Mouse (Mus musculus) left cerebral cortex, adult 11 months (tissue): ENCODE data around the gene Cdk15.

Experiments used
- DNase-seq: peaks from one replicate; pipeline ENCODE4 v3.0.0; 2022; ENCODE audit warnings: low spot score

Gene Cdk15

DNA sequence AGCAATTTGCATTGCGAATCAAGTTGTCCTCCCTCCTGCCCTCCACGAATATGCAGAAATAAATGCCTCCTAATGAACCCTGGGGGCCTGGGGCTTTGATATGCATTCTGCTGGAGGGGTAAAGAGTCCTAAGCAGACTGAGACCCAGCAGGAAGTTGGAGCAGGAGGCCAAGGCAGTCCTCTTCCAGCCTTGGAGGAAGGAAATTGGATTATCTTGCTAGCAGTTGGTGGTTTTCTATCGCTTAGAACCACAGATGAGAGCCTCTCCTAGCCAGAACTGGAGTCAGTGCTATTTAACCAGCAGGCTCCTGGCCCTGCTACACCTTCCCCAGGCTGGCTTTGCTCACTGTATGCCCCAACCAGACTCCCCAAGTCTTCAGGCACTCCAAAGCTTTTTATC is 119.9 kb downstream of the Cdk15 start:
- no peak for DNase-seq

DNA sequence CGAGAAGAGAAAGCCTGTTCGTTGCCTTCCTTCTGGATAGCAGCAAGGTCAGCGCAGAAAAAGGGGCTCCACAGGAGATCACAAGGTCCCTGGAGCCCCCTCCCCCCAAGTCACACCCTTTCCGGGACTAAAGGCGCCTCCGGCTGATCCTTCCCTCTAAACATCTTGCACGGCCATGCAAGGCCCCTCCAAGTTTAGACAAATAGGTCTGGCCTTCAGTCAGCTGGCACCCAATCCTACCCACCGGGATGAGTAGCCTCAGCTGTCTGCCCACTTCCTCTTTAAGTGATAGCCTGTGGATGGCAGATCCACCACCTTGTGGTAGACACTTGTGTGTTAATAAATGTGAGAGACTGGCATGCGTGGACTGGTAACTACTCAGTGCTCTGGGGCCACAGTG is 120.6 kb downstream of the Cdk15 start:
- no peak for DNase-seq

DNA sequence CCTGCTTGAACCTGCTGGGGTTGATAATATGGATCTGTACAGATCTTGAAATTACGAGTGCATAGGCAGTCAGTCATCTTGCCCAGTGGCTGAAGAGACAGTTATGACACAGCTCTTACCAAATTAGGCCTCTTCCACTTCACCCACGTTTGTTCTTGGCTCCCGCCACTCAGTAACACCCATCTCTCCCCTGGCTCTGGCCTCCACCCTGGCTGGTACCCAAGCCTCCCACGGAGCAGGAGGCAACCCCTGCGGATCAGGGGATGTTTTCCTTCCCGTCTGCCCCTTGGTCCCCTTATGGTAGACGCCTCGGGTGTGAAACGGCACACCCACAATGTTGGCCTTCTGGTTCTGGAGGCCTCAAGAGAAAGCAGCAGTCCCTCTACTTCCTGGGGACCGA is 124.2 kb downstream of the Cdk15 start:
- no peak for DNase-seq

DNA sequence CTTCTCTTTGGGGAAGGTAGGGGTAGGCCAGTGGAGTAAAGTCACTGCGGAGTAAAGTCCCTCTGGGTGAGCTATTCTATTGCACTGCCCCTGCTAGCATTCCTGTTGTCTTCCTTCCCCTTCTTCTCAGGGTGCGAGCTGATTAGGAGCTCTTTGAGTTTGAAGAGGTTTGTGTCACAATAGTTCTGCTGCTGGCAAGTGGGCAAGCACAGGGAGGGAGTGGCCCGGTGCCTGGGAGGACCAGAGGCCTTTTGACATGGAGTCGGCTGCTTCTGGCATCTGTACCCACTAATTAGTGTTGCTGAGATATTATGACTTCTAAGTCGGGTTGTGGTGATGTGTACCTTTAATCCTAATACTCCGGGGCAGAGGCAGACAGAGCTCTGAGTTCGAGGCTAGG is 124.8 kb downstream of the Cdk15 start:
- no peak for DNase-seq

DNA sequence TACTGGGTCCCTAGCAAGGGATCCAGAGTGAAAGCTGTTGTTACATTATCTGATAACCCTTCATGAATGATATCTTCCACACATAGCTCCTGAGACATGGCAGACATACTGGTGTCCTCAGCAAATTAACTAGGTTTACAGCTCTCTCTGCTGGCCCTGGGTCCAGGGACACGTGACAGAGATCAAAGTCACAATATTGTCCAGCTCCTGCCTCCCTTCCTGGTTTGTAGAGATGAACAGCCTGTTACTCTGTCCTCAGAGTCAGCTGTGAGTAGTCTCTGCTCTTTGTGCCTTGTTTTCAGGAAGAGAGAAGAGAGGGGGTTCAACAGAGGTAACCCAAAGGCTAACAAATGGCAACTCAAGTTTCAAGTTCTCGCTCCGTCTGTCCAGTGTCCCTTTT is 125.8 kb downstream of the Cdk15 start:
- no peak for DNase-seq

DNA sequence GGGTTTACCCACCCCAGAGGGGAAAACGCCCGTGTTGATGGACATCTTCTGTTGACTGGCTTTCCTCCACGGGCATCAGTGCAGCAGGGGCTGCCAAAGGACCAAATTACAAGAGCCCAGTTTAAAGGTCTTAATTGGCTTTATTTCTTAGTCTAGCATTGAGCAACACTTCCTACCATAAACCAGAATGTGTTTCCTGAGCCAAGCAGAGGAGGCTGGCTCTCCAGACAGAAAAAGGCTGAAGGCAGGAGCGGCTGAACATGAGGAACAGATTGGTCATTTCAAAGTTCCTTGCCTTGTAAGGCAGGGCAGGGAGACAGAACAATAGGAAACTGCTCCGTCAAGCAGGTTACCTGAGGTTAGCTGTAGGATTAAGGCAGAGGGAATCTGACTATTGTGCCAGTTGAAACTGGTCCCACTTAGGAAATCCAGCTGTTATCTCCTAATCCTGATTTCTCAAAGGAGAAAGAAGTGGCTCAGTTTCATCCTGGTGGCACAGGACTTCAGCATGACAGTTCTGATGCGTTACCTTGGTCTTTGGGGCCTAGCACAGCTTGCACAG is 126.4 kb downstream of the Cdk15 start:
- no peak for DNase-seq

DNA sequence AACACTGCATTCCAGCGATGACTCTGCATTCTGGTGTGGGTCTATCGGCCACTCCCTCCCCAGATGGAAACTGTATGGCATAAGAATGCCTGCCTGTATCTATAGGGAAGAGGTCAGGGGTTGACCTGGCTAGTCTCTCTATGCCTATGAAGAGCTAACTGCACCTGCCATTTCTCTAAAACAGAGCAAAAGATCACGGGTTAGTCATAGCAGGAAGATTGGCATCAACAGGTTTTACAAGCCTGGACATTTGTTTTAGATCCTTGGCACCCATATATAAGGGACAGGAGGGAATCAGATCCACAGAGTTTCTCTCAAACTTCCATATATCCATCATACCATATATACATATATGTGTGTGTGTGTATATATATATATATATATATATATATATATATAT is 127.7 kb downstream of the Cdk15 start:
- no peak for DNase-seq

DNA sequence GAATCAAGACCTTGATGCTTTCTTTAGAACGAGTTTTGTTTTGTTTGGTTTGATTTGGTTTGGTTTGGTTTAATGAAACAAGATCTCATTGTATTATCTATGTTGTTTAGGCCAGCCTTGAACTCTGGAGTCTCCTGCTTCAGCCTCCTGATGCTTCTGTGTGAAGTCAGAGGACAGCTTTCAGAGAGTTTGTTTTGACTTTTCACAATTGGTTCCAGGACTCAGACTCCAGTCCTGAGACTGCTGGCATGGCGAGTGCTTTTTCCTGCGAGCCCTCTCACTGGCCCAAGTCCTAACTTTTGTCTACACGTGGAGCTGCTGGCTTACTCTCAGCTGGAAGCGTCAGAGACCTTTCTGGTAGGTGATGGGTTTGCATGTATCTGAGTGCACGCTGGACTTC is 128.9 kb downstream of the Cdk15 start:
- DNase-seq = no peak

DNA sequence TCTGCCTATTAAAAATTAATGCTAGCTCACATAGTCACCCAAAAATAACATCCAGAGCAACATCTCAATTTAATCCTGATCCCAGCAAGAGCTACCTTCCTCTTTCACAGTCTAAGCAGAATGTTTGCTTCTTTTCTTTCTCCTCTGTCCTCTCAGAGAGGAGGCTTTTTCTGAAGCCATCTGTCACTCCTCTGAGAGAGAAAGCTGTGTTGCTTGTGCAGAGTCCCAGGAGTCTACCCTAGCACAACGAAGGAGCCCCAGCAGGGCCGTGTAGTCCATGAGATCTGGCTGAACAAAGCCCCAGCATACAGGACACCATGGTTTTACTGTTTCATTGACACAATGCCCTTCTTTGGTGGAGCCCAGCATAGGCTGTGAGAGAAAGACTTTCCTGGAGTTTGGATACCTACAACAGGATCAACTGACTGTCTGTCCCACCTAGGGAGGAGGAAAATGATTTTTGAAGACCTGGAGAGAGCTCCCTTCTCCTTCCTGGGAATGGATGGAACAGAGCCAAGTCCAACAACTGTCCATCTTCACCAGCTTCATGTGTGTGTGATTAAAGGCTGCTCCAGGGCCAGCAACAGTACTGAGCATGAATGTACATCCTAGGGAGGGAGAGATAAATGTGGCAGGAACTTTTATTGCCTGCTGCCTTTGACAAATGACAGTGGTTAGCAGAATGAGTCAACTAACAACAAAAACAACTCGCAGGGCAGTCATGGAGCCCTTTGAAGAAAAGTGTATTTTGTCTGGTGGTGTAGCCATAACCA is 131.0 kb downstream of the Cdk15 start:
- no peak for DNase-seq

DNA sequence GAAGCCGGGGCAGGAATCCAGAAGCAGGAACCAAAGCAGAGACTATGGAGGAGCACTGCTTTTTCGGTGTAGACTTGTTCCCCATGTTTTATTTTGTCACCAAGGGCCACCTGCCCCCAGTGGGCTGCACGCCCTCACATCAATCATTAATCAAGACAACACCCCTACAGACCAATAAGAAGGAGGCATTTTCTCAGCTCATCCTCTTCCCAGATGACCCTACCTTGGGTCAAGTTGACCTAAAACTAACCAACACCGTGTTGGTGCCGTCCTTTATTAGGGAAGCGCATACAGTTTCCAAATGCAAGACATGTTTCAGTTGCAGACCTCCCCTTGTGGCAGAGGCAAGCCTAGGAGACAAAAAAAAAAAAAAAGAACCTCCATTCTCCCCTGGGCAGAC is 132.5 kb downstream of the Cdk15 start:
- DNase-seq = no peak

DNA sequence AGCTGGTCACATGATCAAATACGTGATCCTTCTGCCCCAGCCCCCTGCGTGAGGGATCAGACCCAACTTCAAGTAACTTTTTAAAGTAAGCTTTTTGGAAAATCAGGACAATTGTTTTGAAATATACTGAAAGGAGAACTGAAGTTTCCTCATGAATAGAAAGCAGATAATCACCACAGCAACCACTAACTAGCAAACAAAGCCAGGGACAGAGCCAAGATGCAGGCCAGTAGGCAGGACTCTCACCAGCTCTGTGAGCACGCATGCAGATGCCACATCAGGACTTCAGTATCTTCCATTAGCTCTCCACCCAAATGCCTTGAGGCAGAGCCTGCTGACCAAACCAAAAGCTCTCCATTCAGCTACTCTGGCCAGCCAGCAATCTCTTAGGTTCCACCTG is 135.0 kb downstream of the Cdk15 start:
- DNase-seq = no peak

DNA sequence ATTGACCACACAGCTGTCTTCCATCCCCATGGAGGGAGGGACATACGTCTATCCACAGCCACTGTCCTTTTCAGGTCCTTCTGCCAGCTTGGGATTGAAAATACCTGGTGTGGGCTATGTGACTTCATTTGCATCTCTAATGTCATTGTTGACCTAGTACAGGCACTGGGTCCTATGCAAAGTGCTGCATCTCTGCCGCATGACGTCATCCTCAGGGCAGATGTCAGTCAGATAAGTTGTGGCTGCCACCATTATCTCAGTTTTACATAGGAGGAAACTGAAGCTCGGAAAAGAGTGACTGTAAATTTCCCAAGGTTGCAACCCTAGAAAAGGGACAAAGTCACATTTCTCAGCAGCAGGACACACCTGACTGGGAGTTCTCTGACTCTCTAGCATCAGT is 137.4 kb downstream of the Cdk15 start:
- DNase-seq = no peak

DNA sequence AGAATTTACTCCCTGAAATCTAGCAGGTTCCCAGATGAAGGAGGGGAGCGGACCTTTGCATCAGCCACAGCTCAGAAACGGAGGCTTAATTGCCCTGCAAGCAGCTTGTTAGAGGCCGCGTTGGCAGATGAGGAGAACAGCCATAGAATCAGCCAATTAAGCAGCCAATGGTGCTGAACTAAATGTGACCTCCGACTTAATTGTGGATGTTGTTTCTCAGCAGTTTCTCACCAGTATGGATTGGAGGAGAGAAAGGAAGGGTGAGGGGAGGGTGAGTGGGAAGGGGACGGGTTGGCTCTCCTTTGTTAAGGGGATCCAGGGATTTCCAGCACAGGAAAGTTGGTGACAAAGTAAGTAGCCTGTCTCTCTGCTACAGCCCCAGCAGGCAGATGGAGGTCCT is 137.9 kb downstream of the Cdk15 start:
- no peak for DNase-seq

DNA sequence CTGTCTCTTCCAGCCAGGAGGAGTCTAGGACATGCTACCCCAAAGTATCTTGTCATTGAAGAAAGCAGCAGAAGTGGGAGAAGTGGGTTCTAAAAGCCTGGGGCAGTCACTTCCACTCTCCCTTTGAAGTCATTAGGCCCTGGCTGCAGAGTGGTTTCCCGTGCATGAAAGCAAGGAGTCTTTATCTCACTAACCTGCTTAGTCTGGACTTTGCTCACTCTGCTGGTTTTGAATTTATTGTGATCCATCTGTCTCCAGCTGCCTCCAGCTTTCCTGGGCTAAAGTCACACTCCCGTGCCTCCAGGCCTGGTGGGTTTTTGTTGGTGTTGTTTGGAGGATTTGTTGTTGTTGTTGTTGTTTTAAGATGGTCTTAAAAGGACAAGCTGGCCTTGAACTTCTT is 139.3 kb downstream of the Cdk15 start:
- no peak for DNase-seq

DNA sequence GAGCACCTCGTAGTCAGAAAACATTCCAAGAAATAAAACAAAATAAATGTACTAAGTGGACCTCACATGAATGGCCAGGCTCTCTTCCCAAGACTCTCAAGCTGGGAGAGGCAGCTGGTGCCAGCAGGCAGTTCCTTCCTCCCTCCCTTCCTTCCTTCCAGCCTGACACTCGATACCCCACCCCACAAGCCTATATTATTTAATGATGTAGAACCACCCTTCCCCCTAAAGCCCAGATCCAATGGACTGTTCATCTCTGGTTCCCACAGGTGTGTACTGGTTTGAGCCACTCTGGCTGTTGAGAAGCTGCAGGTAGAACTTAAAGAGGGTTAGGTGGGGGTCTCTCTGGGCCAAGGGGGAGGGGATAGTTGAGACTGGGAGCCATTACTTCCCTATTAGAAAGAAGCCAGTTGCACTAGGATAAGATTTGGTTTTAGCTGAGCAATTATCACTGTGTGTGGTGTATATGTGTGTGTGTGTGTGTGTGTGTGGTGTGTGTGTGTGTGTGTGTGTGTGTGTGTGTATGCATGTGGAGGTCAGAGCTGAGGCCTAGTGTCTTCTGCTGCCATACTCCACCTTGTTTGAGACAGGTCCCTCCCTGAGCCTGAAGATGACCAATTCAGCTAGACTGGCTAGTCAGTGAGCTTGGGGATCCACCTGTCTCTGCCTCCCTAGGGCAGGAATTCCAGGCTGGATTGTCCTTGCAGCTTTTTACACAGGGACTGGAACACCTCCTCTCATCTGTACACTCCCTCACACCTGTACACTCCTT is 143.0 kb downstream of the Cdk15 start:
- DNase-seq = no peak

DNA sequence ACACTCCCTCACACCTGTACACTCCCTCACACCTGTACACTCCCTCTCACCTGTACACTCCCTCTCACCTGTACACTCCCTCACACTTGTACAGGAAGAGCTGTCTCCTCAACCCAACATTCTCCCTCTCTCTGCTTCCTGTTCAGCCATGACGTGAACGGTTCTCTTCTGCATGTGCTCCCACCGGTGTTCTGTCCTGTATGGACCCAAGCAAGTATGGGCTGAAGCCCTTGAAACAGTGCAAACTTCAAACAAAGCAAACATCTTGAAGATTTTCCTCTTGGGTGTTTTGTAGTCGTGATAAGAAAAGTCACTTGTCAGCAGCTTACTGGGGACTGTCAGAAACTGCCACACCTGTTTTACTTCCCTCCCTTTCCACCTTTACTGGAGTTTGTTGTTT is 144.5 kb downstream of the Cdk15 start:
- DNase-seq = no peak
